In genomic region chr19:25380675-25381074, GRCm38 (mm10) we compare ENCODE assay signal across 24 mouse cellular contexts.
A peak's percentile ranks its signal among the peaks of the same experiment; 100 is the strongest.
DNase-seq lines count a peak whose midpoint lies in the region; ATAC-seq lines count a peak whose summit lies in the region.
"Had no signal": no experiment of that assay in that cellular context is flagged by ENCODE, and none has a peak within 500 bp of the region (broad histone marks: within the 10 kb centered on the region; RNA-seq: fewer than 3 reads in every experiment).

No protein-coding gene starts in this region.

- 82% methylated on average over 9 of the region's 9 CpGs for WGBS in liver, embryonic 11.5 days
- WGBS in liver, embryonic 12.5 days (ENCODE audit: insufficient replicate concordance): 66% methylated on average over 9 of the region's 9 CpGs
- 62% methylated on average over 9 of the region's 9 CpGs for WGBS in lung, embryonic 16.5 days

- no peaks in the 10 kb centered on the region for H3K9me3 ChIP-seq in liver, embryonic 11.5 days (ENCODE audit: control insufficient read depth, low read length)
- H3K9me3 ChIP-seq in liver, embryonic 12.5 days (replicated peaks): no peaks in the 10 kb centered on the region
- no peaks in the 10 kb centered on the region for H3K9me3 ChIP-seq in lung, embryonic 16.5 days (ENCODE audit: control insufficient read depth, low read length)
- H3K9me3 ChIP-seq: embryonic facial prominence, embryonic 10.5 days; embryonic facial prominence, embryonic 13.5 days; forebrain, embryonic 12.5 days; forebrain, embryonic 15.5 days; heart, embryonic 12.5 days; hindbrain, embryonic 10.5 days; hindbrain, embryonic 13.5 days had no signal

- peaks cover 6% of the 10 kb centered on the region for H3K4me1 ChIP-seq in liver, embryonic 11.5 days (replicated peaks; ENCODE audit: control insufficient read depth, insufficient read depth, low read length)
- H3K4me1 ChIP-seq in liver, embryonic 12.5 days: peaks cover 7% of the 10 kb centered on the region
- peaks cover 17% of the 10 kb centered on the region for H3K4me1 ChIP-seq in lung, embryonic 16.5 days (replicated peaks; ENCODE audit: control insufficient read depth, insufficient read depth, low read length)

- H3K27ac ChIP-seq in liver, embryonic 11.5 days (ENCODE audit: low read depth, low read length): peak overlapping the region; percentile 11
- H3K27ac ChIP-seq in liver, embryonic 12.5 days: no peak overlapping the region
- H3K27ac ChIP-seq in lung, embryonic 16.5 days (ENCODE audit: low read length): no peak overlapping the region
- H3K27ac ChIP-seq: embryonic facial prominence, embryonic 10.5 days; embryonic facial prominence, embryonic 13.5 days; forebrain, embryonic 12.5 days; forebrain, embryonic 15.5 days; hindbrain, embryonic 10.5 days; hindbrain, embryonic 13.5 days had no signal

- peak; percentile 83 for DNase-seq in heart, adult 11 months
- no peak for DNase-seq in heart, postnatal 36 days
- no peak for DNase-seq in liver, embryonic 11.5 days (ENCODE audit: low spot score)
- no peak for DNase-seq in lung, postnatal 14 days
- DNase-seq: adrenal gland, adult 8-10 months; adrenal gland, postnatal 25 days; cerebellum, adult 11-12 months; cerebellum, adult 8-10 months; cerebellum, postnatal 10 days; cerebellum, postnatal 36 days; embryo, embryonic 11 days; gastrocnemius, postnatal 25 days had no signal

- no peak overlapping the region for H3K9ac ChIP-seq in liver, embryonic 11.5 days (ENCODE audit: low read depth, low read length)
- H3K9ac ChIP-seq in liver, embryonic 12.5 days: no peak overlapping the region
- H3K9ac ChIP-seq in lung, embryonic 16.5 days (ENCODE audit: low read length): no peak overlapping the region
- H3K9ac ChIP-seq: embryonic facial prominence, embryonic 13.5 days; forebrain, embryonic 12.5 days; forebrain, embryonic 15.5 days; heart, embryonic 12.5 days; hindbrain, embryonic 13.5 days had no signal

- H3K4me2 ChIP-seq in liver, embryonic 11.5 days: no peak overlapping the region
- H3K4me2 ChIP-seq in liver, embryonic 12.5 days: no peak overlapping the region
- H3K4me2 ChIP-seq in lung, embryonic 16.5 days (ENCODE audit: low read depth, low read length): no peak overlapping the region
- H3K4me2 ChIP-seq: embryonic facial prominence, embryonic 13.5 days; forebrain, embryonic 12.5 days; forebrain, embryonic 15.5 days; hindbrain, embryonic 13.5 days had no signal

- H3K27me3 ChIP-seq in liver, embryonic 11.5 days (replicated peaks; ENCODE audit: control insufficient read depth, insufficient read depth, low read length): no peaks in the 10 kb centered on the region; the same call in 1 of the 2 replicates
- peaks cover 5% of the 10 kb centered on the region for H3K27me3 ChIP-seq in liver, embryonic 12.5 days (replicated peaks)
- H3K27me3 ChIP-seq in lung, embryonic 16.5 days (ENCODE audit: control insufficient read depth, insufficient read depth, low read depth, low read length): no peaks in the 10 kb centered on the region
- H3K27me3 ChIP-seq: embryonic facial prominence, embryonic 13.5 days; forebrain, embryonic 12.5 days; forebrain, embryonic 15.5 days; heart, embryonic 12.5 days; hindbrain, embryonic 13.5 days had no signal

- H3K36me3 ChIP-seq in liver, embryonic 11.5 days (ENCODE audit: control insufficient read depth, insufficient read depth, low read length): no peaks in the 10 kb centered on the region
- H3K36me3 ChIP-seq in liver, embryonic 12.5 days: no peaks in the 10 kb centered on the region
- no peaks in the 10 kb centered on the region for H3K36me3 ChIP-seq in lung, embryonic 16.5 days (ENCODE audit: control insufficient read depth, insufficient read depth, low read length)
- H3K36me3 ChIP-seq: embryonic facial prominence, embryonic 13.5 days; forebrain, embryonic 12.5 days; forebrain, embryonic 15.5 days; hindbrain, embryonic 13.5 days had no signal

- no peak for ATAC-seq in liver, embryonic 11.5 days (replicated peaks; ENCODE audit: low FRiP score)
- no peak for ATAC-seq in liver, embryonic 12.5 days
- ATAC-seq in lung, embryonic 16.5 days (ENCODE audit: low read depth): peak; percentile 6; the same call in 1 of the 2 replicates
- ATAC-seq: activated CD4-positive, CD25-positive, alpha-beta regulatory T cell, adult 4 months; forebrain, embryonic 15.5 days; hindbrain, embryonic 16.5 days had no signal

- intact Hi-C loops in heart, postnatal 36 days (cut with DNase I): no loop called here

- H3K4me3 ChIP-seq in liver, embryonic 11.5 days (ENCODE audit: low read depth, low read length): no peak overlapping the region
- no peak overlapping the region for H3K4me3 ChIP-seq in liver, embryonic 12.5 days
- no peak overlapping the region for H3K4me3 ChIP-seq in lung, embryonic 16.5 days (ENCODE audit: low read length)
- H3K4me3 ChIP-seq: embryonic facial prominence, embryonic 10.5 days; embryonic facial prominence, embryonic 13.5 days; erythroblast, embryonic 14.5 days; forebrain, embryonic 12.5 days; forebrain, embryonic 15.5 days; heart, embryonic 12.5 days; hindbrain, embryonic 10.5 days; hindbrain, embryonic 13.5 days had no signal
